Mouse (Mus musculus) MN1 (cell line): ENCODE results near the gene Csdc2.
"Not testable (repeated sequence)": the region's sequence is repeated elsewhere in the genome, so short reads cannot be mapped to it uniquely, and the experiment has no call there.

Source experiments
- DNase-seq: peaks from one replicate; pipeline ENCODE4 v3.0.0-alpha.2; 2016; ENCODE audit warnings: low spot score

The Csdc2 gene

DNA sequence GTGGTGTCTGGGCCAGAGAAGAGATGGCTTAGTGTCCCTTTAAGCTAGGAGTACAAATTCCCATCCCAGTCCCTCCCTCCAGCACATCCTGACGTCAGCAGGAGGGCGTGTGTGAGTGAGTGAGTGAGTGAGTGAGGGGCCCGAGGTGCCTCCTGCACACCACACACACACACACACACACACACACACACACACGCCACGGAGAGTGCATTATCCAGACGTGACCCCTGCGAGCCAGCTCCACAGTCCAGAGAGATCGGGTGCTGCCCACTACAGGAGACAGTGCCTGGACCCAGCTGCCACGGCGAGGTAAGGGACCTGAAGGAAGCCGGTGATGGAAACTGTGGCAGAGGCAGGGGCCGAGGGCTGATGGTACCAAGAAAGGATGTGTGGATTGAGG lies at the start of gene Csdc2:
TSS of gene Csdc2 (plus strand) at position 81 of the 400 bp plus-strand sequence.
- peak; percentile 81 for DNase-seq

DNA sequence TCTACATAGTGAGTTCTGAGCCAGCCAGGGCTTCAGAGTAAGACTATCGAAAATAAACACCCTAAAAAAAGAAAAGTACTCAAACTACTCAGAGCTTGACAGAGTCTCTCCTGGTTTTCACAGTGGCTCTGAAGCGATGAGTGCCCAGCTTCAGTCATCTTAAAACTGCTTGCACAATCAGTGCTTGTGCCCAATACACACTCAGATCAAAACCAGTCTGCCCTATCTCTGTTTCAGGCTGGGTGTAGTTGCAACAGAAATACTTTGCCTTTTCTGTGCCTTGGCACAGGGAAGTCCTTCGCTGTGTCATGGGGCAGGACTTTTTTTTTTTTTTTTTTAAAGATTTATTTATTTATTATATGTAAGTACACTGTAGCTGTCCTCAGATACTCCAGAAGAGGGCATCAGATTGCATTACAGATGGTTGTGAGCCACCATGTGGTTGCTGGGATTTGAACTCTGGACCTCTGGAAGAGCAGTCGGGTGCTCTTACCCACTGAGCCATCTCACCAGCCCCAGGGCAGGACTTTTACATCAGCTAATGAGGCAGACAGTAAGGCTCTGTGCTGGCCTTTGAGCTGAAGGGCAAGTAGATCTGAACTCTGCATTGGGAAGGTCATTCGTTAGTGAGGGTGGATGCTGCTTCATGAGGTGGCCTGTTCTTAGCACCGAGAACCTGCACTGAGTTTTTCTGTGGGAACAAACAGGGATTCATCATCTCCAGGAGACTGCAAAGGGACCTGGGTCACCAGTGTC lies 49.6 kb upstream of the Csdc2 start:
- no peak for DNase-seq

DNA sequence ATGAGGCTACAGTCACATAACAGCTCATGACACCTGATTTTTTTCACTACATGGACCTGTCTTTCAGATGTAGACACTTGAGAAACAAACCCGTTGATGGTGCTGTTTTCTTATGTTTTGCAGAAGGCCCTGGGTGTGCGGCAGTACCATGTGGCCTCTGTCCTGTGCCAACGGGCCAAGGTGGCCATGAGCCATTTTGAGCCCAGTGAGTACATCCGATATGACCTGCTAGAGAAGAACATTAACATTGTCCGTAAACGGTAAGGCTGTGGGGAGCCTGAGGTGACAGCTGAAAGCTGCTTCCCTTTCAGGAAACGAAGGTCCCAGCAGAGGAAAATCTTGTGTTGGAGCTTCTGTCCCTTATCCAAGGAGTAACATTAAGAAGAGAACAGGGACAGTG lies 47.4 kb upstream of the Csdc2 start:
- no peak for DNase-seq

DNA sequence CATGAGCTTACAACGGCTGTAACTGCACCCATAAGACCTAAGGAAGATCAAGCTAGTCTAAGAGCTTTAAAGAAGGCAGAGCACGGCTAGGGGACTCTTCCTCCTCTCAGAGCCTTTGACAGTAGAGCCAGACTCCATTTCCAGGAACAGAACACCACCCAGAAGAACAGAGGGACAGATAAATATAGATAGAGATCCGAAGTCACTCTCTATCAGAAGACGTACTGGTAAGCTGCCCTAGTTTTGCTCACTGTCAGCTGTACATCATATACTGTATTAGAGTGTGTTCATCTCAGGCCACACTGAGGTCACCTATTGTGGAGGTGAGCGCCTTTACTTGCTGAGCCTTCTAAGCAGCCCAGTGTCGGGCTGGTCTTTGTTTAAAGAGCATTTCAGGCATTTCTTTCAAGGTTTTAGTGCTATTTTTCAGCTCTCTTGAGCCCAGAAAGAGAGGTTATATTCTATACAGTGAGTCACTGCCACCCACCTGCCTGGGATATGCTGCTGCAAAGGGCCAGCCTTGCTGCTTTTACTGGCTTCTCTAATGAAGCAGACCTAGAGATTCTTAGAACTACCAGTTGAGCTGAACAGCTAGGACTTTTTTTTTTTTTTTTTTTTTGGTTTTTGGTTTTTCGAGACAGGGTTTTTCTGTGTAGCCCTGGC lies 45.3 kb upstream of the Csdc2 start:
- no peak for DNase-seq

DNA sequence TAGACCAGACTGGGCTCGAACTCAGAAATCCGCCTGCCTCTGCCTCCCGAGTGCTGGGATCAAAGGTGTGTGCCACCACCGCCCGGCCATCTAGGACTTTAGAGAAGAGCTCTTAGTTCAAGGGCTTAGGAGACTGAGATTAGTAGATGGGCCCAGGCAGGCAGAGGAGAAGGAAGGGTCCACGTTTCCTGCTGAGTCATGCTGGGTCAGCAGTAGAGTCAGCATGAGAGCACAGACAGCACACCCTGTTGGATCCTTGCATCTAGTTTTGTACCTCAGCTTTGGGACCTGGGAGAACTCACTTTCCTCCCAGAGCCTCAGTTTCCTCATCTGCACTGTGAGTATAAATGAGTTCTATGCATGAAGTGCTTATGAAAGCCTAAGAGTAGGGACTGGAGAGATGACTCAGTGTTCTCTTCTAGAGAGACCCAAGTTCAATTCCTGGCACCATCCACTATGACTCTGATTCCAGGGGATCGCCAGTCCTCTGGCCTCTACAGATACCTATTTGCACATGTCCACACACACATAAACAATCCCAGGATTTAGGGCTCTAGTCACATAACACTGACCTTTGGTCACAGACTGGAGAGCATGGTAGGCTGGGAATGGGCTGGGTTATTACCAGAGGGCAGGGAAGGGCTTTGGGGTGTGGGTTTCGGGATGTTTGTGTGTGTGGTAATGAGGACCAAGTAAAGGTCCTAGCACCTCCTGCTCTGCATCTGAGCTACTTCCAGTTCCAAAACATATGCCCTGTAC lies 44.6 kb upstream of the Csdc2 start:
- DNase-seq = no peak

DNA sequence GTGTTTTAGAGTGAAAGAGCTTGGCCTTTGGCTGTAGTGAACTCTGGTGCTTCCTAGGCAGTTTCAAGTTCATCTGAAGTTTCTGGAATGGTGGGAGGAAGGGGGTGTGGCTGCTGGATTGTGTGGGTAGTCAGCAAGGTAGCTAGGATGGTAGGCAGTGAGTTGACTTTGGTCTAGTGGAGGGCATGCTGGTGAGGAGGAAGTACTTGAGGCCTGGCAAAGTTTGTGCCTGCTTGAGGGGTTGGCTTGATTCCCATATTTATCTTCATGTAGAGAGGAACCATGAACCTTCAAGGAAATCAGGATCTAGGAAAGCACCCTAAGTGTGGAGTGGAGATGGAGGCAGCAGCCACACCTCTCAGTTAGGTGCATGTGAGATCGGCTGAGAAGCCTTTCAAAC lies 42.6 kb upstream of the Csdc2 start:
- DNase-seq = no peak

DNA sequence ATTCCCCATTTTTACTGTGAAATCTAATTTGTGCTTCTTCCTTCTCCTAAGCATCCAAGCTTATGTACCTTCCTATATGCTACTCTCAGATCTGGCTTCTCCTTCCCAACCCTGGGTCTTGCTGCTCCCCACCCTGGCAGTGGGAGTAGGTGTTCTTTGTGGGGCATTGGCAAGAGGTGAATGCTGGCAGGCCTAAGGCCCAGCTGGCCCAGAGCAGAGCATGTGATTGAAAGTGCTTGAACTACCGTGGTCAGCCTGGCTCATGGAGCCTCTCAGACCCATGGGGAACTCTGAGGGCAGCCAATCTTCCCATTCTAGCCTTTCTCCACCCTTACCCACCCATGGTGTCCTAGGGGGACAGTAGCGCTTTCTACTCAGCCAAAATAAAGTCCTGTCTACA lies 40.2 kb upstream of the Csdc2 start:
- no peak for DNase-seq

DNA sequence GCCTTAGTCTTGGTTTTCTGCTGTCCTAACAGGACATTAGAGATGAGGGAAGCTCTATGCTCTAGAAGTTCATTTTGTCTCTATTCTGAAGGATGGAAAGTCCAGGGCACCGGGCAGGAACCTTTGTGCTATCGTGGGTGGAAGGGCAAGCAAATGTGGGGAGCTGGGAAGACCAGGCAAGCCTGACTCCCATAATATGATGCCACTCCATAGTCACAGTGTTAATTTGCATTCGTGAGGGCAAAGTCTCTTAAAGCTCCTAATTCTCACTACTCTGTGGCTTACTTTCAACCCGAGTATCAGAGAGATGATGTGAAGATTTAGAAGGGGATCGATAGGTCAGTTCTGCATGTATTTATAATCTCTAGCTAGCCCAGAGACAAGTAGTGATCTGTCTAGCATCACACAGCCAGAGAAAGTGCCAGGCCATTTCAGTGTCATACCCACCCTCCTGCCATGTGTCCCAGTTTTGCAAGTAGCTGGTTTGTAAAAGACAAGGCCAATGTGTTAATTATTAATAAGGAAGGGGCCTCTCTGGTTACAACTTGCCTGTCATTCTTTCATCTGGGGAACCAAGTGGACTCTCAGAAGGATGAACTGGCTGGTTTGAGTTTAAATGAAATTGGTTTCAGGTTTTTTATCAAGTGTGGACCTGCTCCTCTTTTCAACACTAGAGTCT lies 38.8 kb upstream of the Csdc2 start:
- DNase-seq = no peak

DNA sequence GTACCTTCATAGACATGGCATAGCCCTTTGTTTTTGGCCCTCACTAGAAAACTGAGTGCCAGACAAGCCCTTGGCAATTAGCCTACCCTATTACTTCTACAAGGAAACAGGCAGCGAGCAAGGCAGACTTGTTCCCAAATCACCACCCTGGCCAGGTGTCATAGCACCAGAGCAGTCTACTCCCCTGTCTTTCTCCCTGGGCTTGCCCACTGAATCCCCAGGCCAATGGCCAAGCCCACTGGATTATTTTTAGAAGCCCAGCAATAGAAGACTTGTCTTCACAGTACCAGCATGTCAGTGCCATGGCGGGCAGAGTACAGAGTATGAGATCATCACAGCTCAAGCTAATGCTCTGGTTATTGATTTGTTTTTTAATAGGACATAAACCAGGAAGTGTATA lies 37.8 kb upstream of the Csdc2 start:
- DNase-seq = peak; percentile 79

DNA sequence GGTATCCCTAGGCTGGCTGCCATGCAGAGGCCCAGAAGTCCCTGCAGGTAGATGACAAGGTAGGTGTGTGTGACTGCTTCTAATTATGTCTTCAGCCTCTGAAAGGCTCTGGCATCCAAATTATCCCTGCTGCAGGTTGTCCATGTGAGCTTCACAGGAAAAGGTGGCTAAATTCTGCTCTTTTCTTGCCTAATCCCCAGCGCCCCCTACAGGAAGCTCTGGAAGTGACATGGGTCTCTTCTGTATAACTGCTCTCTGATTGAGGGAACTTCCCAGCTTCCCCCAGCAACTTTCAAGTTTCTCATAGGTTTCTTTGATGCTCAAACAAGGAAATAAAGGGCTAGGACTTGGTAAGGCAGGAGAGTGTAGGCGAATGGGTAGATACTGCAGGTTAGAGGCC lies 31.6 kb upstream of the Csdc2 start:
- DNase-seq = peak; percentile 84

DNA sequence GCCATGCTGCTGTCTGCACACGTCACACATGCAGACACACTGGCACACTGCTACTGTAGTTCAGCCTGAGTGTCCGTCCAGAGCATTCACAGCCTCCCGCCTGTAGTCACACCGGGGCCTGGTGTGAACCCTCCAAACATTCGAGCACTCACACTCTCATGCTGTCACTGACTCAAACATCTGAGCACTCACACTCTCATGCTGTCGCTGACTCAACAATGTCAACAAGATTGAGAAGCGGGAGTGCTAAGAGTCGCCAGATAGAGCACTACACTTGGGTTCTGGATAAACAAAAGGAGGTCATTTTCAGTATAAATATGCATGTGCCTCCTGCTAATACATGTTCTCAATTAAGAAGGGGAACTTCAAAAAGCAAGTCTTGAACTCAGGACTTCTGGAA lies 28.6 kb upstream of the Csdc2 start:
- no peak for DNase-seq

DNA sequence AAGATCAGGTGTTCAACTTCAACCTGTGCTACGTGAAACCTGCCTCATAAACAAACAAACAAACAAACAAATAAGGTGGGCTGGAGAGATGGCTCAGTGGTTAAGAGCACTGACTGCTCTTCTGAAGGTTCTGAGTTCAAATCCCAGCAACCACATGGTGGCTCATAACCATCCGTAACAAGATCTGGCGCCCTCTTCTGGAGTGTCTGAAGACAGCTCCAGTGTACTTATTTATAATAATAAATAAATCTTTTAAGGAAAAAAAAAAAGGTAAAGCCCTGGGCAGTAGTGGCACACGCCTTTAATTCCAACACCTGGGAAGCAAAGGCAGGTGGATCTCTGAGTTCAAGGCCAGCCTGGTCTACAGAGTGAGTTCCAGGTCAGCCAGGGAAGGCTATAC lies 27.8 kb upstream of the Csdc2 start:
- DNase-seq = not testable (repeated sequence)

DNA sequence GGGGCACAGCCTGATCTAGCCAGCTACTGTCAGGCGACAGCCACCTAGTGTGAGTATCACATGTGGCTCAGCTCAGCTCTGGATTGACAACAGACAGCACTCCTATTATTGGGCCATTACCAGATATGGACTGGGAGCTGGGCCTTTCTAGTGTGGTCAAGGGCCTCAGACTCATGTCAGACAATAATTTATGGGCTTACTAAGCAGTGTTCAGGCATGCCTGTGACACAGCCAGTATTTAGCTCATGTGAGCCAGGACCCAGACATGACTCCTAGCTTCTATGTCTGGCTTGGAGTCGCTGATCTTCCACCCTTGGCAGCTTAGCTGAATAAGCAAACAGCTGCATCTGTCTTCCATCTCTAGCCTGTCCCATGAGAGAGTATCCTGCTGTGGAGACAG lies 24.1 kb upstream of the Csdc2 start:
- DNase-seq = peak; percentile 84

DNA sequence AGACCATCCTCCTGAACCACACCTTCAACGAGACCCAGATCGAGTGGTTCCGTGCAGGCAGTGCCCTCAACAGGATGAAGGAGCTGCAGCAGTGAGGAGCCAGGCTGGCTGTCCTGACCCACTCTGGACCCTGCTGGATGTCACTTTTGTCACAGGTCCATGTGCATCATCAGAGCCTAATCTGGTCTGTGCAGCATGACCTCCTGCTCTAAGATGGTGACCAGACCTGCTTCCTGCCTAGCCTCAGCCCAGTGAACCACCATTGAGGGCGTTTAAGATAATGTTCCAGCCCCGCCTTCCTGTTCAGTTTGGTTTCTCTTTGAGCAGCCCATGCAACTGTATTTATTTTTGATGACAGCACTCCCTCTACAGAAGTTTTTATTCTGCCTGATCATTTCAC lies 21.9 kb upstream of the Csdc2 start:
- peak; percentile 48 for DNase-seq

DNA sequence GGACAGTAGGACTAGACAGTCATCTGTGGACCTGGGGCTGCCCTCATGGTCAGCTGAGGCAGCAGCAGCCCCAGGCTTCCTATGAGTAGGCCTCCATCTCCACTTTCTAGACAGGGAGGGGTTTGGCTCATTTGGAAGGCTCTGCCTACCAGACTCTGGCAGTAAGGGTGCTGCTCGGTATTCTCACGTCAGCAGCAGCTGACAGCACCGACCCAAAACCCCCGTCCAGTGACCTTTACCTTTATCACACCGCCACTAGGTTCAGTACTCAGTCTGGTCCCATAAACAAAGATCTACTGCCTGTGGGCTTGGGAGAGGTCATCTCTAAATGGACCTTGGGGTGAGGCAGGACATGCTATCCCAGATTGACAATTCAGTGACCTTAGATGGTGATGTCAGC lies 20.9 kb upstream of the Csdc2 start:
- DNase-seq = no peak

DNA sequence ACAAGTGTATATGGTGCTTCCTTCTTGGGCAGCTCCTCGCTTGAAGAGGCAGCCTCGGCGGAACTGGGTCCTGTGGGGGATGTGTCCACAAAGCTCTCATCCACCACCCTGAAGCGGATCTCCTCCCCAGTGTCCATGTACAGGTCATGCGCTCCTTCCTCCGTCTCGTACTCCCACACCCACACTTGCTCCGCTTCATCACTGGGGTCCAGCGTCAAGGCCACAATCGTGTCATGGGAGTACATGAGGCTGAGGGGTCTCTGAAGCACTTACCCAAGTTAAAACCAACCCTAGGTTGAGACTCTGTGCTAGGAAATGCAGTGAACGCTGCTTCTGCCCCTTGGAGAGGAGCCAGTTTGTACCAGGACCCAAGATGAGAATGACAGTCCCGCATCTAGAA lies 19.4 kb upstream of the Csdc2 start:
- no peak for DNase-seq

DNA sequence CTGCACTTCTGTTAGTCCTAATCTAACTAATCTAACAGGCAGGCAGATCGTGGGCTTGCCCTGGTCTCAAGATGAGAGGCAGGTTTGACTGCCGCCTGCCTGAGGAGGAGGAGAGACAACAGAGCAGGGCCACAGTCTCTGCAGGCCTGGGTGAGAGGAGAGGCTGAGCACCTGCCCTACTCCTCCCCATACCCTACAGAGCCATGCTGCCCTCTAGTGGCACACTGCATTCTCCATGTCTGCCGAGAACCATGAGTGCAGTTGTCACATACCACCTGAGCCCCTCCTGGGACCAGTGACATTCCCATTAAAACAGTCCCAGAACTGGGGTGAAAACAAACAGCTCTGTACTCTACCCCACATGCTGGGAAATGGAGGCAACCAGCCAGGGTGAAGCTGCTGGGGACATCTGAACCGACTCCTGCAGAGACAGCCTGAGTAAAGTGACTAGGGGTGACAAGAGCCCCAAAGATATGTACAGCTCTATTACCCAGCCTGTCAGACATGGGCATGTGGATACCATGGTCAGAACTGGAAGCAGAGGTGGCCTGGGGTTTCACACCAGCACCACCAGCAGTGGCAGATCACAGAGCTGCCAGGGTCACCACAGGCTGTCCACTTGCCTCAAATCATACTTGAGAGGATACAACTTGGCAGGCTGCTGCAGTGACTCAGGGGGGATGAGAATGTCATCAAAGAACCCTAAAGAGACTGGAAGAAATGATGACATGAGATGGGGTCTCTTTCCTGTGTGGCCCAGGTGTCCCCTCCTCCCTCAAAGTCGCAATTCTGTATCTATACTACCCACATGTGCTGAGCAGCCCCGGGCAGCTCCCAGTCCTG lies 18.7 kb upstream of the Csdc2 start:
- peak; percentile 84 for DNase-seq

DNA sequence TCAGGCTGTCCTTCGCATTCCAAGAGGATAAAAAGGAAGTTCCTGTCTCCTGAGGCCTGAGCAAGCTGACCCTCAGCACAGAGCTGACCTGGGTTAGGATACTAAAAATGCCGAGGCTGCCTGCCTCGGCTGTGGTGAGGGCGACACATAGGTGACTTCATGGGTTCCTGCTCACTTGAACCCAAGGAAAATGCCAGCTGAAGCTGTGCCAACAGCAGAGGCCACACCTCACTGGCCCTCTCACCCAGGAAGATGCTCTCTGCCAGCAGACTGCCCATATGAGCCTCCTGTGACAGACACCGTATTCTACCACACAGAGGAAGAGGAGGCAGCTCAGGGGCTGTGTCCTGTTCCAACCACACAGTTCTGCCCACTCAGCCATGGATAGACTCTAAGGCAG lies 17.5 kb upstream of the Csdc2 start:
- no peak for DNase-seq

DNA sequence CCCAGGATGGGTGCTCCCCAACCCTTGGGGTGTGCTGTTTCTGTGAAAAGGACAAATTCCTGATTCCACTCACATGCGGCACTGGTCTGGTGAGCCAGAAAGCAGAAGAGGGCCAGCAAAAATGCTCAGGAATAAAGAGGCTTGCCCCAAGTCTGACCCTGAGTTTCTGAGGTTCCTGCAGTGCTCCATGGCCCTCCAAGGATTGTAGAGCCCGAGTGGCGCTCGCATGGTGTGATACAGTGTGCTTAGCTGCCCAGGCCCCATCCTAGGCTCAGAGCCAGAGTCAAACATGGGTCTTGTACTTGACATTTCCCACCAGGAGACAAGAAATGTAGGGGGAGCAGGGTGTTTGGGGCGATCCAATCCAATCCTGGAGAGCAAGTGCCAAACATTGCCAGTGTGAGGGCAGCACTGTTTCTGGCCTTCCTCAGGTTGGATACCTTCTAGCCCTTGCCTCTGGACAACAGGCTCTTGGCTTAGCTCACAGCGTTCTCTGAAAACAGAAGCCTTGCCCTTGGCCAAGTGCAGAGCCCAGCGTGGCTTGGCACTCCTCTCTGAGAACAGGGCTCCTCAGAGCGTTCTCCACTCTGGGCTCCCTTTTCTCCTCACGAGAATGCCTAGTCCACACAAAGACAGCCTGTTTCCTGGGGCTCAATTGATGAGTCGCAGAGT lies 15.9 kb upstream of the Csdc2 start:
- peak; percentile 47 for DNase-seq

DNA sequence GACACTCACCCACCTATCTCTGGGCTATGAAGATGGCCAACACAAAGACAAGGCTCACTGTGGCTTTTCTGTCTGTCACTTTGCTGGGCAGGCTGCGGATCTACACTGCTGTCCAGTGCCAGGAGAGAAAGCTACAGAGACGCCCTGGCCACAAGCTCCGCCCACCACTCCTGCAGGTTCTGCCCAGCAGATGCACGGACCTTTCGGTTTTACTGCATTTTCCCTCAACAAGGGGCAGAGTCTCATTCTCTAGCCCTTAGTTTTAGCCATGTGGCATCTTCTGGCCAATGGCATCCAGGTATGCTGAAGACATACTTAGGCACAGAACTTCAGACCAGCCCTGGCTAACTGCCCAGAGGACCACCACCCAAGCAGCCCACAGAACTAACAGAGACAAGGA lies 15.3 kb upstream of the Csdc2 start:
- DNase-seq = peak; percentile 83

DNA sequence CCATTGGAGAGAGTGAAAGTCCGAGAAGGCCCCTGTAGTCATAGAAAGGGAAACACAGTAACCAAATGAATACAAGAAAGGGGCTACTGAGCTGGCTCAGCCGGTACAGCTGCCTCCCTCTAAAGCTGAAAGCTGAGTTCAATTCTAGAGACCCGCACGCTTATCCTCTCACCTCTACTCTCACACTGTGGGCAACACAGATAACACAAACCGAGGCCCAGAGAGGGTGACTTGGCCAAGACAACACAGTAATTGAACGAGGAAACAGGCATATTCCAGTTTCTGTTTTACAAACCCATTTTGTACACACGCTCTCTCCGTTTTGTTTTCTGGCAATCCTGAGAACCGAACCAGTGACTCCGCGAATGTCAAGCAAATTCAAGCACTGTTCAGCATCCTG lies 11.6 kb upstream of the Csdc2 start:
- no peak for DNase-seq
